Mouse (Mus musculus): ENCODE measurements around the gene Map3k12.

The Map3k12 gene

GRCm38 (mm10) chr15:102460971-102461370 is 55.9 kb downstream of the Map3k12 start:
- no peak for DNase-seq (ENCODE audit: extremely low spot score, low spot score)

- DNase-seq (ENCODE audit: extremely low spot score, low spot score), result no peak
Observed at GRCm38 (mm10) chr15:102460409-102460808, 56.5 kb downstream of the Map3k12 start.

GRCm38 (mm10) chr15:102459847-102460246 is 57.0 kb downstream of the Map3k12 start:
- DNase-seq (ENCODE audit: extremely low spot score, low spot score), result no peak

- no peak for DNase-seq (ENCODE audit: extremely low spot score, low spot score)
Observed at GRCm38 (mm10) chr15:102459381-102459780, 57.5 kb downstream of the Map3k12 start.

GRCm38 (mm10) chr15:102458904-102459317 is 58.0 kb downstream of the Map3k12 start, which contains the start of gene Prr13:
TSS of gene Prr13 (plus strand) at chr15:102459028.
- peak; percentile 75 for DNase-seq (ENCODE audit: extremely low spot score, low spot score)

GRCm38 (mm10) chr15:102458050-102458736 is 58.7 kb downstream of the Map3k12 start:
- DNase-seq (ENCODE audit: extremely low spot score, low spot score), result no peak

- DNase-seq (ENCODE audit: extremely low spot score, low spot score), result no peak
Observed at GRCm38 (mm10) chr15:102455993-102456392, 60.9 kb downstream of the Map3k12 start.

GRCm38 (mm10) chr15:102451666-102452430 is 65.0 kb downstream of the Map3k12 start:
- DNase-seq (ENCODE audit: extremely low spot score, low spot score), result no peak

- DNase-seq (ENCODE audit: extremely low spot score, low spot score), result no peak
Observed at GRCm38 (mm10) chr15:102450928-102451327, 65.9 kb downstream of the Map3k12 start.

GRCm38 (mm10) chr15:102449366-102449765 is 67.5 kb downstream of the Map3k12 start:
- no peak for DNase-seq (ENCODE audit: extremely low spot score, low spot score)

All from neural tube, embryonic 10.5 days (tissue).